Mouse (Mus musculus) kidney, adult 2 months (tissue): Measurements from ENCODE around the gene Rapgef3. TPM values are rescaled to one million over a fixed set of nuclear protein-coding genes. Genes with fewer than 3 reads are reported as not detected.
A peak's percentile ranks its signal among the peaks of the same experiment; 100 is the strongest.

Experiments
- DNase-seq: peaks from one replicate; pipeline ENCODE4 v3.0.0; 2021
- H3K27ac ChIP-seq: fragments of 200-500 bp; 2 replicates; pipeline ENCODE4 v1.5.1; 2012; ENCODE audit warnings: low read depth, low read length, control low read depth, inconsistent platforms; ENCODE audit not compliant: insufficient read depth
- H3K27me3 ChIP-seq: fragments of 200-500 bp; replicated peaks from 2 replicates; pipeline ENCODE4 v1.6.1; 2012; ENCODE audit warnings: mild to moderate bottlenecking, moderate library complexity, low read length, inconsistent platforms; ENCODE audit not compliant: control insufficient read depth, insufficient read depth
- H3K36me3 ChIP-seq: fragments of 200-500 bp; 2 replicates; pipeline ENCODE4 v1.6.1; 2012; ENCODE audit warnings: mild to moderate bottlenecking, moderate library complexity, low read length, inconsistent platforms; ENCODE audit not compliant: control insufficient read depth, insufficient read depth
- H3K4me1 ChIP-seq: fragments of 200-500 bp; 2 replicates; pipeline ENCODE4 v1.6.1; 2011; ENCODE audit warnings: low read length; ENCODE audit not compliant: control insufficient read depth, insufficient read depth
- H3K4me3 ChIP-seq: fragments of 200-500 bp; 2 replicates; pipeline ENCODE4 v1.5.1; 2011; ENCODE audit warnings: mild to moderate bottlenecking, low read depth, low read length, control low read depth; ENCODE audit not compliant: insufficient read depth
- CTCF ChIP-seq: fragments of 200-500 bp; conservative IDR thresholded peaks from 2 replicates; pipeline ENCODE4 v1.5.1; 2011; ENCODE audit warnings: low read depth, mild to moderate bottlenecking, control low read depth, low read length, moderate library complexity, mixed read lengths; ENCODE audit not compliant: insufficient read depth, insufficient read length
- POLR2A ChIP-seq: fragments of 200-500 bp; IDR thresholded peaks from one replicate; pipeline ENCODE4 v1.6.1; 2011; ENCODE audit warnings: low read depth, low read length, control low read depth
- WGBS: fragments of 180-500 bp; shearing (Covaris S2); methylation state at CpG from one replicate; pipeline ENCODE4 v1.1.7; 2018; 5-methylcytosine and 5-hydroxymethylcytosine counted together
- polyA plus RNA-seq: library from polyadenylated mRNA; depleted of rRNA; stranded (reverse); fragments of >200 nt; gene quantifications from 2 replicates; pipeline ENCODE4 v1.2.3, GENCODE M21; 2012; rRNA removed

The Rapgef3 gene
- polyA plus RNA-seq, 1 experiment = 136 TPM

GRCm38 (mm10) chr15:97715734-97716133 is 52.0 kb downstream of the Rapgef3 start:
- TF ChIP-seq POLR2A = no peak
- TF ChIP-seq CTCF = no peak
- Histone ChIP-seq H3K36me3 (no peaks in the 10 kb centered on the region), H3K4me1 (no peaks in the 10 kb centered on the region), H3K27me3 (no peaks in the 10 kb centered on the region), H3K27ac (no peak overlapping the region), H3K4me3 (no peak overlapping the region)
- DNase-seq = no peak
- 97% methylated on average over 1 of the region's 1 CpGs for WGBS

- Histone ChIP-seq H3K4me3 (no peak overlapping the region), H3K27me3 (no peaks in the 10 kb centered on the region), H3K36me3 (no peaks in the 10 kb centered on the region), H3K27ac (no peak overlapping the region), H3K4me1 (no peaks in the 10 kb centered on the region)
- no peak for DNase-seq
- TF ChIP-seq POLR2A (no peak), CTCF (no peak)
- WGBS = 90% methylated on average over 8 of the region's 8 CpGs
Measured at GRCm38 (mm10) chr15:97715083-97715482, 52.7 kb downstream of the Rapgef3 start.

- H3K4me3 ChIP-seq = no peak overlapping the region
- TF ChIP-seq CTCF = no peak
- no peak for TF ChIP-seq POLR2A
- no peaks in the 10 kb centered on the region for H3K27me3 ChIP-seq
- 68% methylated on average over 6 of the region's 6 CpGs for WGBS
- DNase-seq = no peak
- H3K36me3 ChIP-seq = no peaks in the 10 kb centered on the region
- H3K27ac ChIP-seq = no peak overlapping the region
- H3K4me1 ChIP-seq = no peaks in the 10 kb centered on the region
Measured at GRCm38 (mm10) chr15:97712546-97712945, 55.2 kb downstream of the Rapgef3 start.

- WGBS = 73% methylated on average over 6 of the region's 6 CpGs
- TF ChIP-seq CTCF (no peak), POLR2A (no peak)
- Histone ChIP-seq H3K27ac (no peak overlapping the region), H3K4me3 (no peak overlapping the region), H3K36me3 (no peaks in the 10 kb centered on the region), H3K27me3 (no peaks in the 10 kb centered on the region), H3K4me1 (no peaks in the 10 kb centered on the region)
- no peak for DNase-seq
Measured at GRCm38 (mm10) chr15:97710906-97711305, 56.9 kb downstream of the Rapgef3 start.

- Histone ChIP-seq H3K4me3 (peak within 1 kb of the TSS; percentile 95), H3K27me3 (no peaks in the 10 kb centered on the region), H3K4me1 (no peaks in the 10 kb centered on the region), H3K36me3 (no peaks in the 10 kb centered on the region), H3K27ac (peak within 1 kb of the TSS; percentile 76)
- under 1% methylated on average over 70 of the region's 71 CpGs for WGBS
- peak; percentile 90 for DNase-seq
- TF ChIP-seq CTCF (no peak), POLR2A (peak; percentile 56)
Measured at GRCm38 (mm10) chr15:97705211-97706050, 62.3 kb downstream of the Rapgef3 start, which contains the start of gene Rpap3. Rpap3 (minus strand) TSS chr15:97705825.

- TF ChIP-seq POLR2A (no peak), CTCF (no peak)
- Histone ChIP-seq H3K36me3 (no peaks in the 10 kb centered on the region; the same call in 1 of the 2 replicates), H3K27ac (no peak overlapping the region), H3K4me3 (no peak overlapping the region), H3K27me3 (no peaks in the 10 kb centered on the region), H3K4me1 (no peaks in the 10 kb centered on the region)
- DNase-seq = no peak
- 81% methylated on average over 10 of the region's 10 CpGs for WGBS
Measured at GRCm38 (mm10) chr15:97696616-97697015, 71.2 kb downstream of the Rapgef3 start.

Other genes with a start within 250 kb of the Rapgef3 start
- 4.9 and 6.9 TPM in 2 replicates for gene Rpap3, start 62.1 kb downstream of the Rapgef3 start, polyA plus RNA-seq
- gene Endou, start 36.6 kb downstream of the Rapgef3 start, polyA plus RNA-seq = 2.4 and 2.9 TPM in 2 replicates
- 182 and 203 TPM in 2 replicates for gene Slc48a1, start 10.5 kb upstream of the Rapgef3 start, polyA plus RNA-seq
- 41.6 and 45.4 TPM in 2 replicates for gene Hdac7, start 76.5 kb upstream of the Rapgef3 start, polyA plus RNA-seq
- gene Vdr, start 142.7 kb upstream of the Rapgef3 start, polyA plus RNA-seq = 96.6 and 114 TPM in 2 replicates
- 69.4 and 74.9 TPM in 2 replicates for gene Tmem106c, start 196.2 kb upstream of the Rapgef3 start, polyA plus RNA-seq
- gene Col2a1, start 236.7 kb upstream of the Rapgef3 start, polyA plus RNA-seq = 0.01 TPM in 1 of 2 replicates, not detected in the other